Mouse (Mus musculus): Measurements from ENCODE around the gene Zc3h12b. TPM values are rescaled to one million over a fixed set of nuclear protein-coding genes. Genes with fewer than 3 reads are reported as not detected.
"Not testable (repeated sequence)": the region's sequence is repeated elsewhere in the genome, so short reads cannot be mapped to it uniquely, and the experiment has no call there.

Gene Zc3h12b
- polyA plus RNA-seq, 1 experiment from 2014 or later, result 5.7 TPM

- no peak overlapping the region for H3K27ac ChIP-seq (ENCODE audit: low read depth, low read length)
- no peak overlapping the region for H3K4me2 ChIP-seq (replicated peaks; ENCODE audit: low read depth, low read length)
- H3K9me3 ChIP-seq (ENCODE audit: control insufficient read depth, low read length), result no peaks in the 10 kb centered on the region
- no peaks in the 10 kb centered on the region for H3K27me3 ChIP-seq (ENCODE audit: control insufficient read depth, insufficient read depth, low read length)
- no peaks in the 10 kb centered on the region for H3K4me1 ChIP-seq (replicated peaks; ENCODE audit: control insufficient read depth, insufficient read depth, low read length)
- DNase-seq (ENCODE audit: low spot score) (no peak), ATAC-seq (ENCODE audit: low FRiP score) (no peak)
- no peaks in the 10 kb centered on the region for H3K36me3 ChIP-seq (ENCODE audit: control insufficient read depth, insufficient read depth, low read length)
- H3K9ac ChIP-seq (ENCODE audit: low read depth, low read length), result no peak overlapping the region
- no peak overlapping the region for H3K4me3 ChIP-seq (ENCODE audit: low read depth, low read length)
- 95% methylated on average over 2 of the region's 2 CpGs for WGBS
Measured at GRCm38 (mm10) chrX:95935481-95935880, 224.0 kb downstream of the Zc3h12b start.

- Histone ChIP-seq H3K9ac (ENCODE audit: low read depth, low read length) (no peak overlapping the region), H3K27me3 (ENCODE audit: control insufficient read depth, insufficient read depth, low read length) (no peaks in the 10 kb centered on the region), H3K4me2 (replicated peaks; ENCODE audit: low read depth, low read length) (no peak overlapping the region), H3K36me3 (ENCODE audit: control insufficient read depth, insufficient read depth, low read length) (no peaks in the 10 kb centered on the region), H3K27ac (ENCODE audit: low read depth, low read length) (no peak overlapping the region), H3K4me3 (ENCODE audit: low read depth, low read length) (no peak overlapping the region), H3K4me1 (replicated peaks; ENCODE audit: control insufficient read depth, insufficient read depth, low read length) (no peaks in the 10 kb centered on the region), H3K9me3 (ENCODE audit: control insufficient read depth, low read length) (no peaks in the 10 kb centered on the region)
- ATAC-seq (ENCODE audit: low FRiP score), result no peak
- WGBS, result 93% methylated on average over 2 of the region's 2 CpGs
- no peak for DNase-seq (ENCODE audit: low spot score)
Measured at GRCm38 (mm10) chrX:95945496-95945895, 234.0 kb downstream of the Zc3h12b start.

DNA sequence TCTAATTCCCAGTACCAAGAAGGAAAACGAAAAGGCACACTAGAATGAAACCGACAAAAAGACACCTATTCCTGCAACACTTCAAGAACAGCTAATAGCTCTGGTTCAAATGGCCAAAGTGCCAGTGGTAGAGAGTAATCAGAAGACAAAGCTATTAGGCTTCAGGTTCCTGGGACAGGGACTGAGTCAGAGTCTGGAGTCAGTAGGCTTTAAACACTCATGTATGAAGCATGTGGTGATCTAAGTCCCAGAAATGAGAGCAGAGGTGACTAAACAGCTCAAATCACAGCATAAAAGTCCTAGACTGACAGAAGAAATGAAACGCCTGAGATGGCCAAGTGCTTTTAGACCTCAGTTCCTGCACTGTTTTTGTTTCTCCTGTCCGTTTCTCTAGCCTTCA, 236.7 kb downstream of the Zc3h12b start:
- WGBS, result 86% methylated on average over 4 of the region's 4 CpGs
- Histone ChIP-seq H3K4me3 (ENCODE audit: low read depth, low read length) (no peak overlapping the region), H3K27me3 (ENCODE audit: control insufficient read depth, insufficient read depth, low read length) (no peaks in the 10 kb centered on the region), H3K36me3 (ENCODE audit: control insufficient read depth, insufficient read depth, low read length) (no peaks in the 10 kb centered on the region), H3K9ac (ENCODE audit: low read depth, low read length) (no peak overlapping the region), H3K4me2 (replicated peaks; ENCODE audit: low read depth, low read length) (no peak overlapping the region), H3K4me1 (replicated peaks; ENCODE audit: control insufficient read depth, insufficient read depth, low read length) (no peaks in the 10 kb centered on the region), H3K9me3 (ENCODE audit: control insufficient read depth, low read length) (no peaks in the 10 kb centered on the region), H3K27ac (ENCODE audit: low read depth, low read length) (no peak overlapping the region)
- no peak for DNase-seq (ENCODE audit: low spot score)
- ATAC-seq (ENCODE audit: low FRiP score), result no peak

GRCm38 (mm10) chrX:95950776-95951175, 239.3 kb downstream of the Zc3h12b start:
- Histone ChIP-seq H3K9ac (ENCODE audit: low read depth, low read length) (no peak overlapping the region), H3K36me3 (ENCODE audit: control insufficient read depth, insufficient read depth, low read length) (no peaks in the 10 kb centered on the region)

DNA sequence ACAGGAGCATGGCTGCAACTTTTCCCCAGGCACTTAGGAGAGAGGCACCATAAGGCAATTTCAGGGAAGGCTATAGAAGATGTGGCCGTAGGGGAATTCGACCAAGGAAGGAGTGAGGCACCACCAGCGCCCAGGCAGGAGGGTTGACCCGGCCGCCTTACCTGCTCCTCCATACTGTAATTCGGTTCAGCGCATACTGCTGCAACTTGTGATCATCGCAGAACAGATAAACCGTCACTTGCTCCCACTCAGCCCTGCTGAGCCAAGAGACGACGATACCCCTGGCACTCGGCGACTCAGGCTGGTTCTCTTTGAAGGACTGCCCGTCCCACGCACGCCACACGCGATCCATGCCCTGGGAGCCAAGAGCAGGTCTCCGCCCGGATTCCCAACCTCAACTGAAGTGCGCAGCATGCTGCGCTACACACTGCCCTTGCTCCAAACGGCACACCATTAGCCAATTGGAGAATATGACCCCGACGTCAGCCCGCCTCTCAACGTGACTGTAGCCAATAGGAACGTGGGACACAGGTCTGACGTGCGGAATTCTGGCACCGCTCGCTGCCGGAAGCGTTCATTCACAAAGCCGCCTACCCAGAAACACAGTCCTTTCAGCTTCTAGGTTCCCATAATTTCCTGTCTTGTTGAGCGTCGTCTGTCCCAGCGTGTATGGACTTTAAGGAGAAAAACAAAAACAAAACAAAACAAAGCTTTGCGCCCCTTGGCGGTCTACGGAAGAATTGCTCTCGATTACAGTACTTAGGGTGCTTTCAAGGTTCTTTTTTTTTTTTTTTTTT, 245.2 kb downstream of the Zc3h12b start, which contains the start of gene Las1l:
Gene Las1l (minus strand): TSS at position 466 of the 797 bp plus-strand sequence.
- Histone ChIP-seq H3K9me3 (ENCODE audit: control insufficient read depth, low read length) (no peaks in the 10 kb centered on the region), H3K27ac (ENCODE audit: low read depth, low read length) (no peak within 1 kb of the TSS), H3K27me3 (ENCODE audit: control insufficient read depth, insufficient read depth, low read length) (no peaks in the 10 kb centered on the region), H3K36me3 (ENCODE audit: control insufficient read depth, insufficient read depth, low read length) (no peaks in the 10 kb centered on the region), H3K4me3 (ENCODE audit: low read depth, low read length) (peak within 1 kb of the TSS; percentile 48), H3K4me2 (replicated peaks; ENCODE audit: low read depth, low read length) (peak within 1 kb of the TSS; percentile 45), H3K4me1 (replicated peaks; ENCODE audit: control insufficient read depth, insufficient read depth, low read length) (no peaks in the 10 kb centered on the region), H3K9ac (ENCODE audit: low read depth, low read length) (peak within 1 kb of the TSS; percentile 55)
- 17% methylated on average over 42 of the region's 42 CpGs for WGBS
- ATAC-seq (ENCODE audit: low FRiP score) (peak; percentile 100), DNase-seq (ENCODE audit: low spot score) (peak; percentile 84)

More at GRCm38 (mm10) chrX:95950776-95951175, 239.3 kb downstream of the Zc3h12b start:
- no peak overlapping the region for H3K4me2 ChIP-seq (replicated peaks; ENCODE audit: low read depth, low read length)
- no peaks in the 10 kb centered on the region for H3K27me3 ChIP-seq (ENCODE audit: control insufficient read depth, insufficient read depth, low read length)
- WGBS, result 57% methylated on average over 3 of the region's 3 CpGs
- H3K4me3 ChIP-seq (ENCODE audit: low read depth, low read length), result no peak overlapping the region
- no peaks in the 10 kb centered on the region for H3K9me3 ChIP-seq (ENCODE audit: control insufficient read depth, low read length)
- no peak overlapping the region for H3K27ac ChIP-seq (ENCODE audit: low read depth, low read length)
- H3K4me1 ChIP-seq (replicated peaks; ENCODE audit: control insufficient read depth, insufficient read depth, low read length), result no peaks in the 10 kb centered on the region
- DNase-seq (ENCODE audit: low spot score), result peak; percentile 59
- no peak for ATAC-seq (ENCODE audit: low FRiP score)

DNA sequence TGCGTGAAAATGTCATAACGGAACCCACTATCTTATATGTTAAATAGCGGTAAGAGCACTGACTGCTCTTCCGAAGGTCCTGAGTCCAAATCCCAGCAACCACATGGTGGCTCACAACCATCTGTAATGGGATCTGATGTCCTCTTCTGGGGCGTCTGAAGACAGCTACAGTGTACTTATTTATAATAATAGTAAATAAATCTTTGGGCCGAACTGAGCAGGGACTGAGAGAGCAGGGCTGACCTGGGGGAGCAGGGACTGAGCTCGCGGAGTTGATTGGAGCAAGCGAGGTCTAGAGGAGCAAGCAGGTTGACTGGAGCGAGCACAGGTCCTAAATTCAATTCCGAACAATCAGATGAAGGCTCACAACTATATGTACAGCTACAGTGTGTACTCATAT, 246.0 kb downstream of the Zc3h12b start:
- not testable (repeated sequence) for H3K9ac ChIP-seq (ENCODE audit: low read depth, low read length); DNase-seq (ENCODE audit: low spot score); H3K27me3 ChIP-seq (ENCODE audit: control insufficient read depth, insufficient read depth, low read length); H3K9me3 ChIP-seq (ENCODE audit: control insufficient read depth, low read length); H3K27ac ChIP-seq (ENCODE audit: low read depth, low read length); H3K36me3 ChIP-seq (ENCODE audit: control insufficient read depth, insufficient read depth, low read length); H3K4me1 ChIP-seq (replicated peaks; ENCODE audit: control insufficient read depth, insufficient read depth, low read length)
- H3K4me2 ChIP-seq (replicated peaks; ENCODE audit: low read depth, low read length), result peak overlapping the region; percentile 25
- H3K4me3 ChIP-seq (ENCODE audit: low read depth, low read length), result peak overlapping the region; percentile 12; the same call in 1 of the 2 replicates
- peak; percentile 13 for ATAC-seq (ENCODE audit: low FRiP score)
- WGBS, result 42% methylated on average over 11 of the region's 11 CpGs

DNA sequence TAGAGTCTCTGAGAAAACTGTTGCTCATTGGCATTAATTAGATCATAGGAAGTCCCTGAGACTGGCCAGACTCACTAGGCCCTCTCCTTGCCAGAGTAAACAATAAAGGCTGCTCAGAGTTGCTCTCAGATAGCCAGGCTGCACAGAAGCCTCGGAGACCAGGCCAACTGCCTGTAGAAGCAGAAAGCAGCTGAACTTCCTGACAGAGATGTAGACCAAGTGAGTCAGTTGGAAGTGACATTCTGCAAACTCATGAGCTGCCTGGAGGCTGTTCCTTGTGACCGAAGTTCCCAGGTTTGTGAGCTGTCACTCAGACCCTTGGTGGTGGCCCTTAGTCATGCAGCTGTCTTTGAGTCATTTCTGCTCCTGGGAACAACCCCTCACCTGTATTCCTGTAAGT, 251.9 kb downstream of the Zc3h12b start:
- no peaks in the 10 kb centered on the region for H3K27me3 ChIP-seq (ENCODE audit: control insufficient read depth, insufficient read depth, low read length)
- no peak overlapping the region for H3K4me3 ChIP-seq (ENCODE audit: low read depth, low read length)
- no peak overlapping the region for H3K9ac ChIP-seq (ENCODE audit: low read depth, low read length)
- no peak overlapping the region for H3K4me2 ChIP-seq (replicated peaks; ENCODE audit: low read depth, low read length)
- WGBS, result 75% methylated on average over 2 of the region's 2 CpGs
- H3K27ac ChIP-seq (ENCODE audit: low read depth, low read length), result no peak overlapping the region
- no peaks in the 10 kb centered on the region for H3K9me3 ChIP-seq (ENCODE audit: control insufficient read depth, low read length)
- H3K4me1 ChIP-seq (replicated peaks; ENCODE audit: control insufficient read depth, insufficient read depth, low read length), result no peaks in the 10 kb centered on the region
- no peaks in the 10 kb centered on the region for H3K36me3 ChIP-seq (ENCODE audit: control insufficient read depth, insufficient read depth, low read length)
- no peak for ATAC-seq (ENCODE audit: low FRiP score)
- no peak for DNase-seq (ENCODE audit: low spot score)

- Histone ChIP-seq H3K9ac (ENCODE audit: low read depth, low read length) (no peak overlapping the region), H3K9me3 (ENCODE audit: control insufficient read depth, low read length) (no peaks in the 10 kb centered on the region), H3K4me1 (replicated peaks; ENCODE audit: control insufficient read depth, insufficient read depth, low read length) (no peaks in the 10 kb centered on the region), H3K27me3 (ENCODE audit: control insufficient read depth, insufficient read depth, low read length) (no peaks in the 10 kb centered on the region), H3K4me3 (ENCODE audit: low read depth, low read length) (no peak overlapping the region), H3K4me2 (replicated peaks; ENCODE audit: low read depth, low read length) (no peak overlapping the region), H3K36me3 (ENCODE audit: control insufficient read depth, insufficient read depth, low read length) (no peaks in the 10 kb centered on the region), H3K27ac (ENCODE audit: low read depth, low read length) (no peak overlapping the region)
- ATAC-seq (ENCODE audit: low FRiP score) (no peak), DNase-seq (ENCODE audit: low spot score) (no peak)
- WGBS, result 74% methylated on average over 6 of the region's 6 CpGs
Measured at GRCm38 (mm10) chrX:95965036-95965435, 253.6 kb downstream of the Zc3h12b start.

Measured in hindbrain, embryonic 11.5 days (tissue).